7 mouse cellular contexts compared by ENCODE assay signal in genomic region chr1:62704889-62705516, GRCm38 (mm10). TPM values are rescaled to one million over a fixed set of nuclear protein-coding genes. Genes with fewer than 3 reads are reported as not detected.
DNase-seq lines count a peak whose midpoint lies in the region; ATAC-seq lines count a peak whose summit lies in the region.

No protein-coding gene starts in this region.

- peaks cover 41% of the 10 kb centered on the region for H3K4me1 ChIP-seq in megakaryocyte, embryonic 14.5 days
- peaks cover 52% of the 10 kb centered on the region for H3K4me1 ChIP-seq in forebrain, embryonic 15.5 days
- peaks cover 11% of the 10 kb centered on the region for H3K4me1 ChIP-seq in liver, embryonic 15.5 days (replicated peaks)
- H3K4me1 ChIP-seq in stomach, embryonic 16.5 days (ENCODE audit: control insufficient read depth, insufficient read depth, low read length) = peaks cover 26% of the 10 kb centered on the region

- H3K4me3 ChIP-seq in megakaryocyte, embryonic 14.5 days (replicated peaks) = peak overlapping the region; percentile 89
- peak overlapping the region; percentile 59 for H3K4me3 ChIP-seq in forebrain, embryonic 15.5 days
- peak overlapping the region; percentile 46 for H3K4me3 ChIP-seq in liver, embryonic 15.5 days (replicated peaks)
- H3K4me3 ChIP-seq in stomach, embryonic 16.5 days (replicated peaks; ENCODE audit: low read length) = peak overlapping the region; percentile 73

- peak overlapping the region; percentile 72 for H3K9ac ChIP-seq in forebrain, embryonic 15.5 days (replicated peaks)
- H3K9ac ChIP-seq in liver, embryonic 15.5 days = no peak overlapping the region
- H3K9ac ChIP-seq in stomach, embryonic 16.5 days (ENCODE audit: low read length) = peak overlapping the region; percentile 90

- H3K36me3 ChIP-seq in megakaryocyte, embryonic 14.5 days (replicated peaks; ENCODE audit: low read length) = no peaks in the 10 kb centered on the region
- H3K36me3 ChIP-seq in forebrain, embryonic 15.5 days = no peaks in the 10 kb centered on the region
- H3K36me3 ChIP-seq in liver, embryonic 15.5 days (replicated peaks) = no peaks in the 10 kb centered on the region
- no peaks in the 10 kb centered on the region for H3K36me3 ChIP-seq in stomach, embryonic 16.5 days (ENCODE audit: control insufficient read depth, insufficient read depth, low read length)

- 15% methylated on average over 16 of the region's 16 CpGs for WGBS in forebrain, embryonic 15.5 days
- WGBS in liver, embryonic 15.5 days (ENCODE audit: insufficient replicate concordance) = 11% methylated on average over 16 of the region's 16 CpGs
- 18% methylated on average over 16 of the region's 16 CpGs for WGBS in stomach, embryonic 16.5 days

- H3K27me3 ChIP-seq in megakaryocyte, embryonic 14.5 days (replicated peaks) = peaks cover 91% of the 10 kb centered on the region
- H3K27me3 ChIP-seq in forebrain, embryonic 15.5 days = peaks cover 8% of the 10 kb centered on the region; the same call in 1 of the 2 replicates
- H3K27me3 ChIP-seq in liver, embryonic 15.5 days = peaks cover 90% of the 10 kb centered on the region
- peaks cover 4% of the 10 kb centered on the region; the same call in 1 of the 2 replicates for H3K27me3 ChIP-seq in stomach, embryonic 16.5 days (ENCODE audit: control insufficient read depth, insufficient read depth, low read length)

- peak overlapping the region; percentile 98 for H3K4me2 ChIP-seq in forebrain, embryonic 15.5 days (replicated peaks)
- no peak overlapping the region for H3K4me2 ChIP-seq in liver, embryonic 15.5 days
- peak overlapping the region; percentile 100 for H3K4me2 ChIP-seq in stomach, embryonic 16.5 days (ENCODE audit: low read depth, low read length)

- ATAC-seq in megakaryocyte, adult 5-6 weeks (ENCODE audit: poor library complexity, severe bottlenecking) = no peak
- no peak for ATAC-seq in forebrain, embryonic 15.5 days (replicated peaks)
- no peak for ATAC-seq in liver, embryonic 15.5 days (ENCODE audit: insufficient read depth)
- no peak for ATAC-seq in stomach, embryonic 16.5 days (ENCODE audit: insufficient read depth, low FRiP score)

- DNase-seq in frontal cortex, postnatal 36 days (ENCODE audit: low spot score in 2 of 2) = no peak
- DNase-seq in adrenal gland, adult 2 months = no peak

- peak overlapping the region; percentile 86 for H3K27ac ChIP-seq in forebrain, embryonic 15.5 days (replicated peaks)
- no peak overlapping the region for H3K27ac ChIP-seq in liver, embryonic 15.5 days (replicated peaks)
- peak overlapping the region; percentile 79 for H3K27ac ChIP-seq in stomach, embryonic 16.5 days (ENCODE audit: low read length)

- no peaks in the 10 kb centered on the region for H3K9me3 ChIP-seq in megakaryocyte, embryonic 14.5 days
- H3K9me3 ChIP-seq in forebrain, embryonic 15.5 days = no peaks in the 10 kb centered on the region
- no peaks in the 10 kb centered on the region for H3K9me3 ChIP-seq in liver, embryonic 15.5 days (replicated peaks)
- H3K9me3 ChIP-seq in stomach, embryonic 16.5 days (replicated peaks; ENCODE audit: control insufficient read depth, low read length) = no peaks in the 10 kb centered on the region

RNA-seq across cellular contexts. Expression of gene Nrp2, which starts 1.9 kb away (rescaled TPM):
- polyA plus RNA-seq in megakaryocyte, embryonic 14.5 days (2012; ENCODE audit: insufficient read depth, low replicate concordance) = 0.39 and 3.2 TPM in 2 replicates
- total RNA-seq in megakaryocyte, adult 5-6 weeks (2015) = 3.5 and 3.9 TPM in 2 replicates
- 5.9 and 6.5 TPM in 2 replicates for total RNA-seq in megakaryocyte, adult 5-6 weeks (2017)
- 30.8 and 34.7 TPM in 2 replicates for polyA plus RNA-seq in forebrain, embryonic 15.5 days (2015; fragmentation: Nextera tagmentation; extraction: Ambion mirVana)
- polyA plus RNA-seq in liver, embryonic 15.5 days (2015; fragmentation: Nextera tagmentation; extraction: Ambion mirVana) = 0.71 and 0.75 TPM in 2 replicates
- 26.7 and 29.9 TPM in 2 replicates for polyA plus RNA-seq in stomach, embryonic 16.5 days (2015; fragmentation: Nextera tagmentation; extraction: Ambion mirVana)
- 10 to 100 TPM; 32.1 to 46.3 TPM for total RNA-seq in adrenal gland, adult 2 months (2021)
- polyA plus RNA-seq in adrenal gland, adult 2 months (2012; rRNA removed) = 16.4 and 16.6 TPM in 2 replicates
